Mouse (Mus musculus) intestine, embryonic 15.5 days (tissue): ENCODE data around the gene Prkce. TPM values are rescaled to one million over a fixed set of nuclear protein-coding genes. Genes with fewer than 3 reads are reported as not detected.

Experiments used
- ATAC-seq: fragments of 200-750 bp; cut with Nextera tagmentation; 2 replicates; pipeline ENCODE4 v1.8.0; 2017; ENCODE audit warnings: moderate TSS enrichment, moderate library complexity
- H3K27ac ChIP-seq: fragments of 300-500 bp; sonication (generic); 2 replicates; pipeline ENCODE4 v1.5.1; 2015; ENCODE audit warnings: mild to moderate bottlenecking, inconsistent platforms
- H3K27me3 ChIP-seq: fragments of 300-500 bp; sonication (generic); replicated peaks from 2 replicates; pipeline ENCODE4 v1.6.1; 2015; ENCODE audit warnings: inconsistent platforms
- H3K36me3 ChIP-seq: fragments of 300-500 bp; sonication (generic); 2 replicates; pipeline ENCODE4 v1.6.1; 2015; ENCODE audit warnings: inconsistent platforms
- H3K4me1 ChIP-seq: fragments of 300-500 bp; sonication (generic); replicated peaks from 2 replicates; pipeline ENCODE4 v1.6.1; 2015; ENCODE audit warnings: inconsistent platforms
- H3K4me2 ChIP-seq: fragments of 300-500 bp; sonication (generic); replicated peaks from 2 replicates; pipeline ENCODE4 v1.6.1; 2015; ENCODE audit warnings: mild to moderate bottlenecking, inconsistent platforms
- H3K4me3 ChIP-seq: fragments of 300-500 bp; sonication (generic); replicated peaks from 2 replicates; pipeline ENCODE4 v1.5.1; 2015; ENCODE audit warnings: inconsistent platforms
- H3K9ac ChIP-seq: fragments of 300-500 bp; sonication (generic); 2 replicates; pipeline ENCODE4 v1.6.1; 2015; ENCODE audit warnings: inconsistent platforms
- H3K9me3 ChIP-seq: fragments of 300-500 bp; sonication (generic); 2 replicates; pipeline ENCODE4 v1.6.1; 2016; ENCODE audit warnings: inconsistent platforms
- WGBS: fragments of 180-500 bp; shearing (Covaris S2); methylation state at CpG from one replicate; pipeline ENCODE4 v1.1.7; 2015; 5-methylcytosine and 5-hydroxymethylcytosine counted together
- polyA plus RNA-seq: library from polyadenylated mRNA; unstranded; fragments of >200 nt; fragmentation: Nextera tagmentation; extraction: Ambion mirVana; gene quantifications from 2 replicates; pipeline ENCODE4 v1.2.1, GENCODE M21; 2015

Gene Prkce
- polyA plus RNA-seq, 1 experiment from 2014 or later = 6.6 TPM

GRCm38 (mm10) chr17:86690871-86691390 is 523.3 kb downstream of the Prkce start:
- WGBS = 89% methylated on average over 2 of the region's 2 CpGs
- no peaks in the 10 kb centered on the region for H3K27me3 ChIP-seq
- no peak overlapping the region for H3K4me2 ChIP-seq
- H3K36me3 ChIP-seq = no peaks in the 10 kb centered on the region
- no peak overlapping the region for H3K27ac ChIP-seq
- no peak for ATAC-seq
- no peaks in the 10 kb centered on the region for H3K9me3 ChIP-seq
- H3K9ac ChIP-seq = no peak overlapping the region
- no peak overlapping the region for H3K4me3 ChIP-seq
- H3K4me1 ChIP-seq = no peaks in the 10 kb centered on the region

- Histone ChIP-seq H3K4me3 (no peak overlapping the region), H3K9ac (no peak overlapping the region), H3K9me3 (no peaks in the 10 kb centered on the region), H3K4me1 (no peaks in the 10 kb centered on the region), H3K27me3 (no peaks in the 10 kb centered on the region), H3K4me2 (no peak overlapping the region), H3K36me3 (no peaks in the 10 kb centered on the region), H3K27ac (no peak overlapping the region)
- no peak for ATAC-seq
- WGBS = 89% methylated on average over 2 of the region's 2 CpGs
These were observed 530.2 kb downstream of the Prkce start for GRCm38 (mm10) chr17:86697751-86698150.

- no peaks in the 10 kb centered on the region for H3K27me3 ChIP-seq
- H3K27ac ChIP-seq = no peak overlapping the region
- no peak overlapping the region for H3K9ac ChIP-seq
- no peak overlapping the region for H3K4me3 ChIP-seq
- H3K4me2 ChIP-seq = no peak overlapping the region
- 82% methylated on average over 4 of the region's 4 CpGs for WGBS
- no peaks in the 10 kb centered on the region for H3K4me1 ChIP-seq
- H3K36me3 ChIP-seq = no peaks in the 10 kb centered on the region
- no peaks in the 10 kb centered on the region for H3K9me3 ChIP-seq
- no peak for ATAC-seq
These were observed 535.8 kb downstream of the Prkce start for GRCm38 (mm10) chr17:86703336-86703735.

GRCm38 (mm10) chr17:86705236-86705635 is 537.7 kb downstream of the Prkce start:
- Histone ChIP-seq H3K27me3 (no peaks in the 10 kb centered on the region), H3K4me1 (no peaks in the 10 kb centered on the region), H3K9me3 (no peaks in the 10 kb centered on the region), H3K9ac (no peak overlapping the region), H3K4me3 (no peak overlapping the region), H3K27ac (no peak overlapping the region), H3K36me3 (no peaks in the 10 kb centered on the region), H3K4me2 (no peak overlapping the region)
- 78% methylated on average over 3 of the region's 3 CpGs for WGBS
- no peak for ATAC-seq

GRCm38 (mm10) chr17:86706467-86706866 is 538.9 kb downstream of the Prkce start:
- Histone ChIP-seq H3K9ac (no peak overlapping the region), H3K27ac (no peak overlapping the region), H3K36me3 (no peaks in the 10 kb centered on the region), H3K9me3 (no peaks in the 10 kb centered on the region), H3K4me3 (no peak overlapping the region), H3K4me2 (no peak overlapping the region), H3K27me3 (no peaks in the 10 kb centered on the region), H3K4me1 (no peaks in the 10 kb centered on the region)
- 75% methylated on average over 1 of the region's 1 CpGs for WGBS
- ATAC-seq = no peak

Other genes starting within 250 kb of the Prkce start
- 12.7 and 13.2 TPM in 2 replicates for gene Srbd1, start 22.6 kb upstream of the Prkce start, polyA plus RNA-seq